Mouse (Mus musculus) brain, embryonic 14.5 days (tissue): ENCODE measurements at regions not wholly inside any gene's neighbourhood (a gene's known extent, or its start where the extent isn't known, plus 50 kb on each side); places are given as distances from the start of the nearest gene placed in this dataset.
"Not testable (repeated sequence)": the region's sequence is repeated elsewhere in the genome, so short reads cannot be mapped to it uniquely, and the experiment has no call there.

Experiments used
- DNase-seq: peaks from one replicate; pipeline ENCODE4 v3.0.0-alpha.2; 2011; ENCODE audit warnings: low read depth
- CTCF ChIP-seq: fragments of 200-500 bp; IDR thresholded peaks from 2 replicates; pipeline ENCODE4 v1.5.1; 2012; ENCODE audit warnings: inconsistent platforms, mild to moderate bottlenecking, moderate library complexity, borderline replicate concordance; ENCODE audit not compliant: insufficient read depth, insufficient read length; ENCODE audit errors: extremely low read depth
- POLR2A ChIP-seq: fragments of 200-500 bp; IDR thresholded peaks from 2 replicates; pipeline ENCODE4 v1.6.1; 2012; ENCODE audit warnings: mild to moderate bottlenecking, inconsistent platforms, borderline replicate concordance; ENCODE audit not compliant: poor library complexity, insufficient read depth, insufficient read length, severe bottlenecking; ENCODE audit errors: extremely low read depth

DNA sequence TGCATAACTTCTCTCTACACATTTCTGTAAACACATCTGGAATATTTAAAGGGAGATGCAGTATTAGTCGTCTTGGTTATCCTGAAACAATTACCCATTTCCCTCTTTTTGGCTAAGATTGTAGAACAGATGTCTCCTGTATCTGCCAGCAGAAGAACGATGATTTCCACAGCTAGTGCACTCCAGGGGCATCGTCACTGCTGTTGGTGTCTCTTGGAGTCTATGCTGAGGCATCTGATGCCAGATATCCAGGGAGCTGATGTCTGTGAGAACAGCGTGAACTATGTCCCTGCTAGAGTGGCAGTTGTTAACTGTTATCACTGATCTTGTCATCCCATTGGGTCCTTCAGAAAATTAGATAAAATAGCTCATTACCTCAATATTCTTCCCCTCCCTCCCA is 536.2 kb downstream of the Trhde start:
- TF ChIP-seq CTCF (no peak), POLR2A (no peak)
- peak; percentile 66 for DNase-seq

DNA sequence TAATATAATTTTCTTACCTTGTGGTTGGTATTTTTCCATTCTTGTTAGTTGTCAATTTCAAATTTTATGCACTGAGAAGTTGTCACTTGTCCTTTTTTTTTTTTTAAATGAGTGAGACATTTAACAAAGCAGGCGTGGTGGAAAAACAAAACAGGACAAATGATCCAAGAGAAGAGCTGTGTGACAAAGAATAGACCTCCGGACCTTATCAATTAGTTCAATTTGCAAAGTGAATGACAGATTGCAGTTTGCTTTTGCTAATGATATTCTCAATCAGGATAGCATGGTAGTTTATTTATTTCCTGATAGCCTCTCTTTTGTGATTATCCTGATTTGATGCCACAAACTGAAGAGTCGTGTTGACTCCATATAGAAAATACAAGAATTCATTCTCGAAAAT is 560.5 kb downstream of the Trhde start:
- TF ChIP-seq CTCF (no peak), POLR2A (no peak)

DNA sequence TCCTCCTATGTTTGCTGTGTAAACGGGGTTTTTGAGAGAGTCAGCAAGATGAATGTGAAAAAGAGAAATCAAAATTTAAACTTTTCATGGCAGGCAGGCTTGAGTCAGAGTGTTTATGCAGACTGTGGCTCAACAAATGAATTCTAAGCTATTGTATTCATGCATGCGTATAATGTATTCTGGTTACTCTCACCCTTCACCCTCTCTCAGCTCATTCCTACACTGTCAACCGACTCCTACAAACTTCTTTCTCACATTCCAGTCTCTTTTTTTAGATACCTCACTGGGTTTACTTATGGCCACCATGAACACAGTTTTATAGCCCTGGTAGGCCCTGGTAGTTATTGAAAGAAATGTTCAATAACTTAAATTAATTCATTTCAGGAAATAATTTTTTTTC is 574.5 kb downstream of the Trhde start:
- DNase-seq: no peak
- no peak for TF ChIP-seq POLR2A
- no peak for TF ChIP-seq CTCF

More for the DNA sequence above, 560.5 kb downstream of the Trhde start:
- no peak for DNase-seq

DNA sequence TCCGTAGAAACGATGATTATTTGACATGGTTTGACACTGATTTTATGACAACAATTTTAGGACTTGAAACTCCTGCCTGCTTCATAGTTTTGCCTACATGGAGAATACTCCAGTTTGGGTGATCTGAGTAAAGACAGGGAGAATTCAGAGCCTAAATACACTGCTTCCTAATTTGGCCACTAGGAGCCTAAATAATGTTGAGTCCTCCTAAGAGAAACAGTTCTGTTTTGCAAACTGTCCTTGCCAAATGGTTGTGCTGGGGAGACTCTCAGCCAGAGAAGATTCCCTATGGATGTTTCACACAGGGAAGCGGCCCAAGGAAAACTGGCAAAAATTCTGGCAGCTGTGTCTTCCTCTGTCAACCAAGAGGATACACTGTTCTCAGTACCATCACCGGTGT is 600.5 kb downstream of the Trhde start:
- TF ChIP-seq CTCF: no peak
- no peak for TF ChIP-seq POLR2A
- DNase-seq: no peak

DNA sequence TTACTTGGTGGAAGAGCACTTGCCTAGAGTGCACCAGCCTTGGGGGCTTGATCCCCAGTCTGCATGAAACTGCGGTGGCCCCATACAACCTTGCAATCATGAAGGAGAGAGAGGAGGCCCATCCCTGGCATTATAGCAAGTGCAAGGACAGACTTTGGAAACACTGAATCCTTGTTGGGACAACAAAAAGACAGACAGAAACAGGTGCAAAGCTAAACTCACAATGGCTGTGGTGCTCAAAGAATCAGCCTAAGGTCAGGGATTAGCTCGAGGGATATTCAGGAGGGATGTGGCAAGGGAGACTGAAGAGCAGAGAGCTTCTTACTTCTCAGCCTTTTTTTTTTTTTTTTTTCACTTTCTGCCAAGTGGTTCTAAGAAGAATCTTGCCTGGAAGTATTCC is 601.2 kb downstream of the Trhde start:
- TF ChIP-seq POLR2A: no peak
- TF ChIP-seq CTCF: no peak

DNA sequence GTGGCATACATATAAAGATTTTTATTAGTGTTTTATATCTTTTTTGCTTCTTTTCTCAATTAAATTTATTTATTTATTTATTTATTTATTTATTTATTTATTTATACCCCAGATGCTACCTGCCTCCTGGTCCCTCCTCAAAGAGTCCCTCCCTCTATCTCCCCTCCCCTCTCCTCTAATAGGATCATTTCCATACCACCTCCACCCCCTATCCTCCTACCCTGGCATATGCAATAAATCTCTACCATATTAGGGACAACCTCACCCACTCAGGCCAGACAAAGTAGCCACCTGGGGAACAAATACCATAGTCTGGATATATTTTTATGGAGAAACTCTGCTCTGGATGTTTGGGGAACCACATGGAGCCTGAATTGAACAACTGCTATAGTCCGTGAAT is 615.8 kb downstream of the Trhde start:
- no peak for TF ChIP-seq CTCF
- TF ChIP-seq POLR2A: no peak
- DNase-seq: no peak

More for the DNA sequence above, 601.2 kb downstream of the Trhde start:
- no peak for DNase-seq

DNA sequence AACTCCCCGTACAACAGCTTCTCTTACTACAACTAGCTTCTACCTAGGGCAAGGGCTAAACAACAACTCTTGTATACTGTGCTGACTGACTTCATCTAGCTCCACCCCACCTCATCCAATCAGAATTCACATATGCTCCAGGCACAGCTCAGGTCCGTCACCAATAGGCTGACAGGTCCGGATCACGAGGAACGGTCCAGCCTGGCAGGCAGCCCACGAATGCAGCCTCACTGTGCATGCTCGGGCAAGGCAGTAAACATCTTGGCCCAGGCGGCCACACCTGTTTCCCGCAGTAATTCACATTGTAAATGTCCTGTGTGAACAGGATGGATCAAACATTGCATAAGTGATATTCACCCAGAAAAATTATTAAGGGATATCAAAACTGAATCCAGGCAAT is 658.8 kb downstream of the Trhde start:
- DNase-seq: not testable (repeated sequence)

DNA sequence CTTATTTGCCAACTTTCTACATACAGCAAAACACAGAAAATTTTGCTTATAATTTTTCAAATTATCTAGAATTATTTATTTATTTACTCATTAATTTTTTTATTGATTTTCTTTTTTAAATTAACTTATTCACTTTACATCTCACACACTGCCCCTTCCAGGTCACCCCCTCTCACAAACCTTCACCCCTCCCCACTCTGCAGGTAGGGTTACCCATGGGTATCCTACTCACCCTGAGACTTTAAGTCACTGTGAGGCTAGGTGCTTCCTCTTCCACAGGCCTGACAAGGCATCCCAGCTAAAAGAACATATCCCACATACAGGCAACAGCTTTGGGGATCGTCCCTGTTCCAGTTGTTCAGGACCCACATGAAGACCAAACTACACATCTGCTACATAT is 664.2 kb downstream of the Trhde start:
- no peak for DNase-seq
- TF ChIP-seq CTCF (no peak), POLR2A (no peak)

DNA sequence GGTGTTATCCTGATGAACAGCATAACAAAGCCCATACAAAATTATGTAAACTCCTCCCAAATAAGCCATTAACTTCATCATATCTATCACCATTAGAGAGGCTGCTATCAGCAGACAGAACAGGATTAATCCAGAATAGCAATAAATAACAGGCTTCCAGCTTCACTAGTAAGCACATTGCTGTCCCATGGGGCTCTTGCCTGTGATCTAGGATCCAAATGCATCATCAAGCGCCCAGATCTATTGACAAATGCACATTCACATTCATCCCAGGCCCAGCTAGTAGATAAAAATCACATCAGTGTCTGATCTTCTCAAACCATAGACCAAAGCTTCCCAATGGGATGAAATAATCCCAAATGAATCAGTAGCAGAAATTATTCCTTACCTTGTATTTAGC is 665.0 kb downstream of the Trhde start:
- DNase-seq: peak; percentile 32
- TF ChIP-seq POLR2A (no peak), CTCF (no peak)
